Mouse (Mus musculus) kidney, postnatal 25 days (tissue): ENCODE measurements at regions not wholly inside any gene's neighbourhood (a gene's known extent, or its start where the extent isn't known, plus 50 kb on each side); places are given as distances from the start of the nearest gene placed in this dataset.

Experiments
- DNase-seq, 2 experiments: peaks; one replicate each; pipeline ENCODE4 v3.0.0; 2021; ENCODE audit warnings: mixed read lengths in 2 of 2

GRCm38 (mm10) chr13:31681571-31681970, 56.0 kb downstream of the Foxf2 start:
- no peak for DNase-seq

GRCm38 (mm10) chr13:31683311-31683710, 57.7 kb downstream of the Foxf2 start:
- no peak for DNase-seq

GRCm38 (mm10) chr13:31688531-31688930, 62.9 kb downstream of the Foxf2 start:
- DNase-seq: no peak

GRCm38 (mm10) chr13:31689317-31689716, 63.7 kb downstream of the Foxf2 start:
- DNase-seq: peak in 1 of 2 experiments; percentile 35

- DNase-seq: no peak
These were observed 70.1 kb downstream of the Foxf2 start for GRCm38 (mm10) chr13:31695725-31696124.

GRCm38 (mm10) chr13:31704199-31704598, 78.6 kb downstream of the Foxf2 start:
- no peak for DNase-seq

GRCm38 (mm10) chr13:31705406-31705805, 79.8 kb downstream of the Foxf2 start:
- no peak for DNase-seq

GRCm38 (mm10) chr13:31710681-31711080, 85.1 kb downstream of the Foxf2 start:
- DNase-seq: no peak

GRCm38 (mm10) chr13:31715683-31716082, 90.1 kb downstream of the Foxf2 start:
- DNase-seq: no peak

- DNase-seq: no peak
These were observed 89.7 kb upstream of the Foxc1 start for GRCm38 (mm10) chr13:31716771-31717170.

GRCm38 (mm10) chr13:31720731-31721130, 85.7 kb upstream of the Foxc1 start:
- no peak for DNase-seq

GRCm38 (mm10) chr13:31728862-31729261, 77.6 kb upstream of the Foxc1 start:
- no peak for DNase-seq

GRCm38 (mm10) chr13:31746276-31746675, 60.2 kb upstream of the Foxc1 start:
- no peak for DNase-seq
